8 mouse cellular contexts compared by ENCODE assay signal in the genomic region with DNA sequence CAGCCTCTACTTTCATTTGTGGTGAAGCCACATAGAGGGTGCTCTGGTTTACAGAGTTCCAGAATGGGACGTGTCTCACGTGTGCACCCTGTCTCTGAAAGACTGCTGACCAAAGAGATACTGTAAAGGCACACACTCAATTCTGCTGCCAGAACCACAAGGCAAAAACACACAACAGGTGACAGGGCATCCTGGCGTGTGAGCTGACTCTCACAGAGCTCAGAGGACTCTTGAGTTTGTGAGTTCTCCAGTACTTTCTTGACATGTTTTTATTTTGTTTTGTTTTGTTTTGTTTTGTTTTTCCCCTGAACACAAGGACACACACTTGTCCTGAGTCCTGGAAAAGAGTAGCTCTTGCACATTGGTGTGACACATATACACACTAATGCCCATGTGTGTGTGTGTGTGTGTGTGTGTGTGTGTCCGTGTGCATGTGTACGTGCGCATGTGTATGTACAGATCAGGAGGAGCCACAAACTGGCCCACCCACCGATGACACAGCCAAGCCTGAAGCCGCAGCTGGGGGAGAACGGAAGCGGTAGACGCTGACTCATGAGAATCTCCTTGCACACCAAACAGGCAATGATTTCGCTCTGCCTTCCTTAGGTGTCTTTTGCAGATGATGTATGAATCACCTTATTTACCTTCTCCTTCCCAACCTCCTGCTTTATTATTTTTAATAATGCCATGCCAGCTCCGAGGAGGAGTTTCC.
DNase-seq lines count a peak whose midpoint lies in the region; ATAC-seq and TF ChIP-seq lines count a peak whose summit lies in the region.

No protein-coding gene starts in this region.

- H3K4me2 ChIP-seq in forebrain, postnatal 0 days (ENCODE audit: low read depth) = no peak overlapping the region

- H3K36me3 ChIP-seq in forebrain, postnatal 0 days (ENCODE audit: insufficient read depth) = no peaks in the 10 kb centered on the region

- DNase-seq in layer of hippocampus, adult 11-12 months (ENCODE audit: low spot score) = peak; percentile 41
- no peak for DNase-seq in layer of hippocampus, postnatal 25 days (ENCODE audit: extremely low spot score in 1 of 2, low spot score in 1 of 2)
- peak; percentile 8 for DNase-seq in adrenal gland, postnatal 25 days
- DNase-seq in lung, postnatal 4 days = peak; percentile 26 to 34
- no peak for DNase-seq in cerebellum, adult 8-10 months
- no peak for DNase-seq in forebrain, postnatal 0 days
- DNase-seq in cerebellum, postnatal 4 days (ENCODE audit: low spot score in 2 of 2) = no peak

- H3K27ac ChIP-seq in forebrain, postnatal 0 days (ENCODE audit: low read depth, low read length) = no peak overlapping the region

- no peaks in the 10 kb centered on the region for H3K9me3 ChIP-seq in forebrain, postnatal 0 days (ENCODE audit: low read length)

- H3K4me3 ChIP-seq in forebrain, postnatal 0 days (ENCODE audit: low read depth, low read length) = no peak overlapping the region

- peak; percentile 81 to 90 for ATAC-seq in hematopoietic stem cell, adult 5-6 weeks (replicated peaks in 1 of 2; ENCODE audit: insufficient read depth in 1 of 2, low FRiP score in 2 of 2, low TSS enrichment in 1 of 2, low read depth in 1 of 2, poor library complexity in 2 of 2, severe bottlenecking in 2 of 2)
- no peak for ATAC-seq in forebrain, postnatal 0 days

- TF ChIP-seq CTCF in forebrain, postnatal 0 days (IDR thresholded peaks at IDR 0.05; ENCODE audit: low read depth) = no peak

- WGBS in forebrain, postnatal 0 days = 83% methylated on average over 13 of the region's 13 CpGs

- H3K27me3 ChIP-seq in forebrain, postnatal 0 days (ENCODE audit: insufficient read depth, low read length) = no peaks in the 10 kb centered on the region

- no peak overlapping the region for H3K9ac ChIP-seq in forebrain, postnatal 0 days

- H3K4me1 ChIP-seq in forebrain, postnatal 0 days (ENCODE audit: insufficient read depth) = no peaks in the 10 kb centered on the region

Comparison
In these comparisons a context has a peak if more than half of its experiments do, and no peak if none do; other contexts are left out.
1. DNase-seq: peak in layer of hippocampus, adult 11-12 months (single experiment), adrenal gland, postnatal 25 days (single experiment) and lung, postnatal 4 days (2 of 2); none in layer of hippocampus, postnatal 25 days (0 of 2), cerebellum, adult 8-10 months (single experiment), forebrain, postnatal 0 days (single experiment) and cerebellum, postnatal 4 days (0 of 2).